Mouse (Mus musculus) cerebellum, postnatal 14 days (tissue): Measurements from ENCODE around the gene Fam171a2.

Source experiments
- DNase-seq, 2 experiments: peaks; one replicate each; pipeline ENCODE4 v3.0.0; 2021; ENCODE audit warnings: mixed read lengths in 2 of 2

Fam171a2 gene

GRCm38 (mm10) chr11:102453131-102453530 lies 5.6 kb upstream of the Fam171a2 start:
- no peak for DNase-seq

- peak; percentile 50 to 66 for DNase-seq
Measured at GRCm38 (mm10) chr11:102449043-102450008, 1.8 kb upstream of the Fam171a2 start.

- DNase-seq = peak; percentile 42 to 47
Measured at GRCm38 (mm10) chr11:102448327-102448726, 845 bp upstream of the Fam171a2 start.

DNA sequence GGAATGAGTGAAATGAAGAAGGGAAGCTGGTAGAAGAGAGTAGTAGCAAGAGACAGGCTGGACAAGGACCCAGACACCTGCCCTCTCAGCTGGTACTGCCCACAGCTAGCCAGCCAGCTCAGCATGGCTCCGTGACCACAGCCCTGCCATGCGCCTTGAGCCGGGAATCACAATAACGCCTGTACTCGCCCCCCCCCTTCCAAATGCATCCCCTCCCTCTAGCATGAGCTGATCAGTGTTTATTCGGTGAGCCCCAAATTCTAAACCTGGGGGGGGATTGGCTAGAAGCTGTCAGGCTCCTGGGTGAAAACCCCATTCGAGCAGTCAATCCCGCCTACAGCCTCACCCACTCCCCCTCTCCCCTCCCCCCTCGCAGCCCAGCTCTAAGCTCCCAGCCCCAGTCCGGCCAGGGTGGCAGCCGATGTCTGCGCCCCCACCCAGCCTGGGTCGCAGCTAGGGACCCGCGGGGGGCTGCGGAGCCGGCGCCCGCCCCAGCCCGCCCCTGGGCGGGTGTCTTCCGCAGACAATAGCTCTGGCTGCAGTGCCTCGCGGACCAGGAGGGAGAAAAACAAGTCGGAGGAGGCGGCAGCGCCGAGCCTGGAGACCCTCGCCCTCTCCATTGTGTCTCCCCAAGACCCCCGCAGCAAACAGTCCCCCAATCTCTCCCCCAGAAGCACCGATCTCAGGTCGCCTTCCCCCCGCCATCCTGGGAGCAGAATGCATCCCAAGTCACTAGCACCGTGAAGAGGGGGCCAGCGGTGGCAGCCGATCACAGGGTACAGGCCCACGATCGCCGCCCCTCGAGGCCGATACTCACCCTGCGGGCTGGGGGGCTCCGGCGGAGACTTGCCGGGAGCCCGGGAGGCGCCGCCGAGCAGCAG lies 661 bp downstream of the Fam171a2 start:
- peak; percentile 76 to 83 for DNase-seq

DNA sequence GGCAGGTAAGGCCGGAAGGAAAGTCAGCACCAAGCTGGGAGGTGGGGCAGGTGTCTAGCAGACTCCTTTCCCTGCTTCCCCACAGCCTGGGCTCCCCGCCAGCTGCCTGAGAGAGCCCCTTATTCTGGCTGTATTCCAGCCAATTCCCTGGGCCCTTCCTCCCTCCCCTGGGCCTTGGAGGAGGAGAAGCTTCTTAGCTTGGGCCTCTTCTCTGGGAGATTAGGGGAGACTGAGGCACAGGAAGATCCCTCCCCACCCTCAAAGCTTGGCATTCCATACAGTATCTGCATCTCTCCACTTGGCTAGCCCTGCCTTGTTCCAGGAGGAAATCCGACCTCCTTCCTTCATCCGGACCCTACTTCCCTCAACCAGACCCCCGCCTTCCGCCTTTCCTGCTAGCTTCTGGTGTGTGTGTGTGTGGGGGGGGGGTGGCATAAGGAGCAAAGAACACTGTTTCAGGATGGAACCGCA lies 1.6 kb downstream of the Fam171a2 start:
- DNase-seq = peak; percentile 68 to 77

- DNase-seq = peak; percentile 47 to 56
Measured at GRCm38 (mm10) chr11:102445264-102445890, 2.1 kb downstream of the Fam171a2 start.

DNA sequence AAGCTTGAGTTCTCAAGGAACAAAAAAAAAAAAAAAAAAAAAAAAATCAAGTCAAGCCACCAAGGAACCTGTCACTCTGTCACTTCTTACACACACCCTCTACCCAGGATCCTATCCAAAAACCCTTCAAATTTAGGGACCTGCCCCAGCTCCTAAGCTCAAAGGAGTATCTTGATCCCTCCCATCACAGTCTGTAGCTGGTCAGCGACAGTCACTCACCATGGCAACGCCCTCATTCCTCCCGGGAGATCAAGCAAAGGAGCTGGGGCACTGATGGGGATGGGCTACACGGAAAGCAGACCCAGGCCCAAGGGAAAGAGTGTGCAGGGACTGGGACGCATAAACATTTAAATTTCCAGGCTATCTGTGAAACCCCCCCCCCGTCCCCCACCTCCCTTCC lies 2.7 kb downstream of the Fam171a2 start:
- DNase-seq = no peak

DNA sequence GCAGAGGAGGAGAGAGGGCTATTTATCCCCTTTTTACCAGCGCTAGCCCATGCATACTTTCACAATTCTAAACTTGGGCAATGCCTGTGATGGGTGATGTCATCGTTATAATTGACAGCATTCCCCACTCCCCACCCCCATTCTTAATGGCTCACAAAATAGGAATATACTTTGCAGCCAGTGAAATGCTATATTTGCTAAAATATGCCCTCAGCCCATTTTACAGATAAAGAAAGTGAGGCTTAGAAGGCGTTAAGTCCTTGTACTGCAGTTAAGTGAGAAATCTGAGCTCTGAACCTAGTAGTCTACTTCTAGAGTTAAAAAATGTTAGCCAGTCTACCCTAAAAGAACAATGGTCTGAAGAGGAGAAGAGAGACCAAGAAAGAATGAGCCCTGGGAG lies 3.2 kb downstream of the Fam171a2 start:
- no peak for DNase-seq

DNA sequence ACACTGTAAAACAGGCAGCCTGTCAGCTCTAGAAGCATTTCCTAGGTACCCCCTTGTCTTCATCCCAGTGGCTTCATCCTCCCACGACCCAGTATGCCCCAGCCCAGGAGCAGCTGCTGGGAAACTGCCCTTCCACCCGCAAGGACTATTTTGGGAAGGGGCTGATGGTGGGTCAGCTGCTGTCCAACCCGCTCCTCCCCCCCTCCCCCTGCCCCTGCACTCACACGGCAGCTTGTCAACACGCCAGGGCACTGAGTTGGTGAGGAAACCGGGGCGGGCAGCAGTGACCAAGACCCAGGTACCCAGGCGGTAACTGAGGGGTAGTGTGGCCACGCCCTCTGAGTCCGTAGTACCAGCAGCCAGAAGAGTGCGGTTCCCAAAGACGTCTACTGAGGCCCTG lies 3.7 kb downstream of the Fam171a2 start:
- no peak for DNase-seq

GRCm38 (mm10) chr11:102442089-102442488 lies 5.4 kb downstream of the Fam171a2 start:
- no peak for DNase-seq

- DNase-seq = no peak
Measured at GRCm38 (mm10) chr11:102441434-102441833, 6.0 kb downstream of the Fam171a2 start.

- no peak for DNase-seq
Measured at GRCm38 (mm10) chr11:102440255-102440654, 7.2 kb downstream of the Fam171a2 start.

DNA sequence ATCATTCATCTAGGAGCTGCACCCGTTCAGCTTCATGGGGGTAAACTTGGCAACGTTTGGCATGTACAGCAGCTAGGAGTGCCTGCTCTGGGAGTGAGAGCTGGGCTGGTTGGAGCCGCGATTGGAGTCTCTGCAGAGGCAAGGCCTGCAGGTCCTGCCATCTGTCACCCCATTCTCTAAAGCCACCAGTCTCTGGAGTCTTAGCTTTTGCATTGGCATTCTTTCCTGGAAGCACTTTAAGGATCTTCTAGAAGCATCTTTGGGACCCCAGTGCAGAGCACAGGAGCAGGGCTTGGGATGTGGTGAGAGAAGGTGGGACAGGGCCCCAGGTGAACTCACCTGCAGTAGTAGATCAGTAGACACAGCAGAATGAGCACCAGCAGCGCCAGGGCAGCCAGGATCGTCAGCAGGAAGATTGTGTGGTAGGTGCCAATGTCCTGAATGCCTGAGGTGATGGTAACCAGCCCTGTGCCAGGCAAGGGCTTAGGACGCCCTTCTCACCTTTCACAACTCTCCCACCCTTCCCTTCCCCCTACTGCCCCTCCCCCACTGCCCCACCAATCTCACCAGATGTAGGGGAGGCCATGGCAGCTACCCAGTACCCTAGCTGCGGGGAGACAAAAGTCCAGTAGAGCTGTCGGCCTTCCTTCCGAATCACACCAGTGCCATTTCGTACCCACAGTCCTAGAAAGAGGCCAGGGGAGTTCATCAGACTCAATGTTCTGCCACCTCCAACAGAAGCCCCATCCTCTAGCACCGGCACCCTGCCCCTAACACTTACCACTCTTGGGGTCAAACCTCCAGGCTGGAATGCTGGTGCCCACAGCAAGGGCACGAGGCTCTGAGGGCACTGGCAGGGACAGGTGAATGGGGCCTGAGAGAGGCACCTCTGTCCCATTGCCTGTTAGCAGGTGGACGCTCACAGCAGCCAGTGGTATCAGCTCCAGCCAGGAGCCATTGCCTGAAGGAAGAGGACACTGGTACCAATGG lies 8.1 kb downstream of the Fam171a2 start:
- peak in 1 of 2 experiments; percentile 56 for DNase-seq

DNA sequence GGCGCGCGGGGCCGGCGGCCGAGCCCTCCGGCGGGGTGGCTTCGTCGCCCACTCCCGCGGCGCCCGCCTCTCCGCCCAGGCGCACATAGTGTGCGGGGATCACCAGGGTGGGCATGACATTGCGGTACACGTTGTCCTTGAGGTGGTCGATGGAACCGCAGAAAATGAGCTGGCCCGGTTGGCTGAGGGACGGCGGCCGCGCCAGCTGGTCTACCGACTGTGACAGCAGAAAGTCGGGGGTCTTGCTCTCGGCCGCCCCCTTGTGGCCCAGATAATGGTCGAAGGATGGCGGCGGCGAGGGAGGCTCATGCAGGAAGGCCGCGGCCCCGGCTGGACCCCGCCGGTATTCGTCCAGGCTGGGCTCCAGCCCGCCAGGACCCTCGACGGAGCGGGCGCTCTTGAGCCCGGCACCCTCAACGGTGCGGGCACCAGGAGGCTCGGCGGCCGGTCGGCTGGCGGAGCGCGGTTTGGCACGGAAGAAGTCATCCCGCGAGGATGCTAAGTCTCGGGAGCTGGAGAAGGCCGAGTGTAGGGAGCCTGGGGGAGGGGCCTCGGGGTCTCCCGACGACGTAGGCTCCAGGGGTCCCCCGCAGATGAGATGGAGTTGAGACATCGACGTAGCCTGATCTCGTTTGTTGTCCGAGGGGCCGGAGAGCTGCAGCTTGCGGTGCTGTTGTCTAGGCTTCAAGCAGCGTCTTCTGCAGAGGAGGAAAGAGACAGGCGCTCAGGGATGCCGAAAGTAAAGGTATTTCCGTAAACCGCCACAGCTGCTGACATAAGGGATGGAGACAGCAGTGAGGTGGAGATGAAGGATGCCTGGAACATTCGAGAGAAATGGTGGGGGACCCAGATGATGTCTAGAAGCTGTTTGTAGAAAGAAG lies 9.0 kb downstream of the Fam171a2 start:
- DNase-seq = peak; percentile 96 to 99

- DNase-seq = peak; percentile 74 to 81
Measured at GRCm38 (mm10) chr11:102437120-102438061, 10.1 kb downstream of the Fam171a2 start.

DNA sequence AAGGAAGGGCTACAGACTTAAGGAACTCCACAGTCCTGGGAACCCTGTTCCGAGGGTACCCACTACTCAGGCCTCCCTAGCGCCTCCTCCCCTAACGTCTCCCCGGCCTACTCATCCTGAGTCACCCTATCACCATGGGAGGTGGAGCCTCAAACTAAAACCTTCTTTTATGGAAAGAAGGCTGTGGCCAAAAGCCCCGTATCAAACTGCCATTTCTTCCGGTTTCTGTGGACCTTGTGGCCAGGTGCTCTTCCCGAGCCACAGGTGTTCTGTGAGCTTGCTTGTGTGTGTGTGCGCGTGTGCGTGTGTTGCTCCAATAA lies 11.1 kb downstream of the Fam171a2 start:
- no peak for DNase-seq

DNA sequence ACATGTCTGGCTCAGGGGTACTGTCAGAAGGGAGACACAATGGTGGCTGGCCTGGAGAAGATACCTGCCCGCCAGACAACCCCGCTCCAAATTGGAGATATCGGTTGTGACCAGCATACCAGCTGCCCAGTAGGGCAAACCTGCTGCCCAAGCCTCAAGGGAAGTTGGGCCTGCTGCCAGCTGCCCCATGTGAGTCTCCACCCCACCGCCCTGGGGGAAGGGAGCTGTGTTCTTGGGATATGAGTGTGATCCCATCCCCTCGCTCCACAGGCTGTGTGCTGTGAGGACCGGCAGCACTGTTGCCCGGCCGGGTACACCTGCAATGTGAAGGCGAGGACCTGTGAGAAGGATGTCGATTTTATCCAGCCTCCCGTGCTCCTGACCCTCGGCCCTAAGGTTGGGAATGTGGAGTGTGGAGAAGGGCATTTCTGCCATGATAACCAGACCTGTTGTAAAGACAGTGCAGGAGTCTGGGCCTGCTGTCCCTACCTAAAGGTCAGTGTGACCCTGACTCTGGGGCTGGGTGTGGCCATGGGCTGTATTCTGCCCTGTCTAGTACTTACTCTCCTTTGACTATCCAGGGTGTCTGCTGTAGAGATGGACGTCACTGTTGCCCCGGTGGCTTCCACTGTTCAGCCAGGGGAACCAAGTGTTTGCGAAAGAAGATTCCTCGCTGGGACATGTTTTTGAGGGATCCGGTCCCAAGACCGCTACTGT lies 11.6 kb downstream of the Fam171a2 start:
- DNase-seq = peak; percentile 52 to 71

DNA sequence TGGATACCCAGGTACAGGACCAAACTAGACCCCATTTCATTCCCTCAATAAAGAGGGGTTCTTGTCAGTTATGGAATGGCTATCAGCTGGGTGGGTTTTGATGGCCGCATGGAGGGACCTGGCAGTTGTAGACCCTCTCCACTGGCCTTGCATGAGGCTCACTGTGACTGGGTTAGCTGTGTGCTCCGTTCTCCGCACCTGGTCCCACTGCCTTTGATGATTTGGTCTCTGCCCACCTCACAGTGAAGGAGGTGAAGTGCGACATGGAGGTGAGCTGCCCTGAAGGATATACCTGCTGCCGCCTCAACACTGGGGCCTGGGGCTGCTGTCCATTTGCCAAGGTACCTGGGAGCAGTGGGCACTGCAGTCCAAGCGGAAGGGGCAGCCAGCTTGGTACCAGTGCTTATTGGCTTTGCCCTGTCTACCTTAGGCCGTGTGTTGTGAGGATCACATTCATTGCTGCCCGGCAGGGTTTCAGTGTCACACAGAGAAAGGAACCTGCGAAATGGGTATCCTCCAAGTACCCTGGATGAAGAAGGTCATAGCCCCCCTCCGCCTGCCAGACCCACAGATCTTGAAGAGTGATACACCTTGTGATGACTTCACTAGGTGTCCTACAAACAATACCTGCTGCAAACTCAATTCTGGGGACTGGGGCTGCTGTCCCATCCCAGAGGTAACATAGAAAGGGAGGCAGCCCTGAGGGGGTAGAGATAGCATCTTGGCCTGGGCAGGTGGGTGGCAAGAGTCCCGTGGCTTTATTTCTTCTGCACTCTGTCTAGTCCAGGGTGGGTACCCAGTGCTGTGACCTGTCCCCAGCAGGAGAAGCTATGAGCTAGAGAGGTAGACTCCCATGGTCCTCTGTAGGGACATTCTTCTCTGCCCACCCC lies 12.4 kb downstream of the Fam171a2 start:
- peak in 1 of 2 experiments; percentile 41 for DNase-seq
